Mouse (Mus musculus) gastrocnemius, adult 8-10 months (tissue): ENCODE measurements at regions not wholly inside any gene's neighbourhood (a gene's known extent, or its start where the extent isn't known, plus 50 kb on each side); places are given as distances from the start of the nearest gene placed in this dataset.

ENCODE experiments used
- DNase-seq, 2 experiments: peaks; one replicate each; pipeline ENCODE4 v3.0.0; 2022; ENCODE audit warnings: low spot score in 2 of 2

DNA sequence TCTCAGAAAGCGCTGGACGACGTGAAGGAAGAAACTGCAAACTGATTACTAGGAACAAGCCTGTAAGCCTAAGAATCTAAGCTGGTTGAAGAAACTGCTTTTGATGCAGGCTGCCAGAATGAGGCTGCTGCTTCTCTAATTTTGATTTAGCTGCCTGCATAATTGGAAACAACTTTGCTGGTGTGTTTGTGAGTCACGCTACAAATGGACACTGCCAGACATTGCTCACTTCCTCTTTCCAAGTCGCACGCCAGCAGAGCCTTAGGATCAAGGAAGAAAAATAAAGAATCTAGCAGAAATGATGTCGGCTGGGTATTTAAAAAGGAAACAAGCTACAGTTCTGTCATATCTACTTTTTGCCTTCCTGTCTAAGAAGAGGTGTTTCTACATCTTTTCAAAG lies 81.0 kb downstream of the A730046J19Rik start:
- peak in 1 of 2 experiments; percentile 2 for DNase-seq

DNA sequence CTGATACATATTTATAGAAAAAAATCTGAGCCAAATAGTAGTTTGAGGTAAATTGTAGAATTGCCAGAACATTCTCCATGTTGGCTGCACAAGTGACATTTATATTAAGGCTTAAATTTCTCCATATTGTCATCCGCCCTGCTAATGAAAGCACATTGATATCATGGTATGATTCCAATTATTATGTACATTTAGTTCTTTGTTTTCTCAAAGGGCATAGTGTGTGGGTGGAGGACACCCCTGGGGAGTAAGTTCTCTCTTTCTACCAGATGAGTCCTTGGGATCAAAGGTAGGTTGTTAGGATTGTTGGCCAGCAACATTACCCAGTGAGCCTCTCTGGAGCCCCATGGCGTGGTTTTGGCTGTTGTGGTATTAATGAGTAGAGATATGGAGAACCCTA lies 51.7 kb upstream of the Alg13 start:
- no peak for DNase-seq
